Mouse (Mus musculus) adrenal gland, postnatal 4 days (tissue): ENCODE measurements at regions not wholly inside any gene's neighbourhood (a gene's known extent, or its start where the extent isn't known, plus 50 kb on each side); places are given as distances from the start of the nearest gene placed in this dataset.
A peak's percentile ranks its signal among the peaks of the same experiment; 100 is the strongest.

Experiments
- DNase-seq, 2 experiments: peaks; one replicate each; pipeline ENCODE4 v3.0.0; 2021 to 2022; ENCODE audit warnings: low spot score in 2 of 2, mixed read lengths in 2 of 2

DNA sequence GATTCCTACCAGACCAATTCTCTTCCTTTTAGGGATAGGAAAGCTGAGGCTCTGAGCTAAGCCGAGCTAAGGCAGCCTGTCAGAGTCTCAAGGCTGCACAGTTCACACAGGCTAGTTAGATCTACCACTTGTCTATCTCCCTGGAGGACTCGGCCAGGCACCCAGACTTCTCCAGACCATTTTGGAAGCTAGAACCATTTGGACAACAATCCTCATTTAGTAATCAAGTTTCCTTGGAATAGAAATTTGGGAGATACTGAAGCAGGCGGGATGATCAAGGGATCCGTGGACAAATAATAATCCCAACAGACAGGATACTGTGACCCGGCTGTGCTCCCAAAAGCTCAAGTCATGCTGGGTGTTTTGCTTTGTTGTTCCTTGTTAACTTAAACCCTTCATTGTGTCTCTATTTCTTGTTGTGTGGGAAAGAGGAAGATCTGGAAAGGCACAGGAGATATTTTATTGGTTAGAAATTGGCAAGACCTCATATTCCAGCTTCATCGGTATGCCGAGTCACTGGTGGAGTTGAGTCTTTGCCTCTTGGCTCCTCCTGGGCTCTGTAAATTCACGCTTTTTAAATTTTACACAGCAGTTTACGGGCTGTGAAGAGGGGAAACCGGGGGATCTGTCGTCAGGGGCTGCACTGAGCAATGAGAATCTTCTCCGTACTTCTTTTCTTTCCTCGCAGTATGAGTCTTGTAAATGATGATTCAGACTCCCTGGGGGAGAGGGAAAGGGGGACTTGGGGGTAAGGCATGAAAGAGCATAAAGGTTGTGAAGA is 444.2 kb upstream of the Tnp1 start:
- DNase-seq: no peak

DNA sequence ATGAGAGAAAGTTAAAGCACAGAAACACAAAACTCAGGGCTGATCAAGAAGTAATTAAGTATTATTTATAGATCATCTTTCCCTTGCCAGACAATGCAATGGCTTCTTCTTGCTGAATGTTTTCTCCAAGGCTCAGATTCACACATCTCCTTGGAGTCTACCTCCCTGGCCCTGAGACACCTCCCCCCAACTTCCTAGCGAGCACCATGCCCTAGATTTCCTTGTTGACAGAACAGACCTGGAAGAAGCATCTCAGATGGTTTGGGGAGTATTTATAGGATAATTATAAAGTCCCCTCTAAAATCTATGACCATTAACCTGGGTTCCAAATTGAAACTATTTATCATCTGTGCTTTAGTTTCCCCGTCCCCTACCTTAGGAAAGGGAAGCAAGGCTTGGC is 441.6 kb upstream of the Tnp1 start:
- DNase-seq: no peak

GRCm38 (mm10) chr1:73456359-73457062 is 440.8 kb upstream of the Tnp1 start:
- DNase-seq: no peak

GRCm38 (mm10) chr1:73444216-73444890 is 428.6 kb upstream of the Tnp1 start:
- DNase-seq: no peak

- DNase-seq: no peak
Measured at GRCm38 (mm10) chr1:73438385-73438784, 422.7 kb upstream of the Tnp1 start.

- DNase-seq: no peak
Measured at GRCm38 (mm10) chr1:73428101-73428500, 412.4 kb upstream of the Tnp1 start.

DNA sequence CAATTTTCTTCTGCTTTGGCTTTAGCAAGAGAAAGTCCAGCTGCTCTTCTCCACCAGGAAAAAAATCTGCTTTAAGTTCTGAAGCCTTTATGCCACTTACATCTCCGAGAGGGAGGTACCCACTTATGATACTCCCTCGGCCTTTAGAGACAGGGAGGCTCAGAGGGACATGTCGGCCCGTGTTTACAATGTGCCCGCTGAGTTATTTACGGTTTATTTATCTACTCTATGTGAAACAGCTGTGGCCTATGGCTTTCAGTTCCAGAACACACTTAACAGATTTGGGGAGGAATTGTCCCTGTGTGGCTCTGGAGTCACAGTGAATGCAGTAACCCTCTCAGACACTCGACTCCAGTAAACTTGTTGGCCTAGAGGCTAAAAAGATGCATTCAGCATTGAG is 409.3 kb upstream of the Tnp1 start:
- DNase-seq: no peak

- no peak for DNase-seq
Measured at GRCm38 (mm10) chr1:73418196-73418595, 402.5 kb upstream of the Tnp1 start.

GRCm38 (mm10) chr1:73411452-73411851 is 395.7 kb upstream of the Tnp1 start:
- DNase-seq: no peak

DNA sequence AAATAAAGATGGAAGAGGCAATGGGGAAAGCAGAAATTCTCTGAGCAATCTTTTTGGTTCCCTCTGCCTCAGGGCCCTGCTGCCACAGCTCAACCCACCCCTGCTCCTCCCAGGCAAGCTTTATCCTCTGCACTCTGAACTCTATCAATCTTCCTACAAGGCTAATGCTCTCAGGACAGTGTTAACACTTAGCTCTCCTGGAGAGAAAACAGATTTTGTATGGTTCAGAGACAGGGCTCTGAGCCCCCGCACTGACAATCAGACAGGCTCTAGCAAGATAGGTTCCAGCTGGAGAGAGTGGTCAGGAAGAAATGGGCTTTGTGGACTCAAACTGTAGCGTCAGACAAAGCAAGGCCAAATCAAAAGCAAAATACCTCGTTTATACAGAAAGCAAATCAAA is 383.5 kb upstream of the Tnp1 start:
- DNase-seq: no peak

- DNase-seq: no peak
Measured at GRCm38 (mm10) chr1:73395034-73395433, 379.3 kb upstream of the Tnp1 start.

DNA sequence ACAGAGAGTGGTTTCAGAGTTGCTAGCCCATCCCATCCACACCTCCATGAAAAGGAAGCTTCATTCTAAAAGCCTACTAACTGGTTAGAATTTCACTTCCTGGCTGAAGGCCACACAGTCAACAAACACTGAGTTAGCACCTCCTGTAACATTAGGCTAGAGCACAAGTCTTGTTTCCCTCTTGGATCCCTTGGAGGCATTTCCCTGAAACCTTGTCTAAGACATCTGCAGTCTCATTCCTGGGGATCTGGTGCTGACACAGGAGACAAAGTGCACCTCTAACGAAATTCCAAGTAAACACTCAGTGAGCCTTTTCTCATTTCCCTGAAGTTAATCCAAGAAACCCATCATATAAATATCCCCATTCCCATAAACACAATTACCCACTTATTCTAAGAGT is 378.8 kb upstream of the Tnp1 start:
- DNase-seq: no peak

GRCm38 (mm10) chr1:73392077-73392476 is 376.4 kb upstream of the Tnp1 start:
- DNase-seq: no peak

- no peak for DNase-seq
Measured at GRCm38 (mm10) chr1:73389976-73390375, 374.3 kb upstream of the Tnp1 start.

GRCm38 (mm10) chr1:73389174-73389573 is 373.5 kb upstream of the Tnp1 start:
- no peak for DNase-seq

GRCm38 (mm10) chr1:73381578-73381977 is 365.9 kb upstream of the Tnp1 start:
- no peak for DNase-seq

DNA sequence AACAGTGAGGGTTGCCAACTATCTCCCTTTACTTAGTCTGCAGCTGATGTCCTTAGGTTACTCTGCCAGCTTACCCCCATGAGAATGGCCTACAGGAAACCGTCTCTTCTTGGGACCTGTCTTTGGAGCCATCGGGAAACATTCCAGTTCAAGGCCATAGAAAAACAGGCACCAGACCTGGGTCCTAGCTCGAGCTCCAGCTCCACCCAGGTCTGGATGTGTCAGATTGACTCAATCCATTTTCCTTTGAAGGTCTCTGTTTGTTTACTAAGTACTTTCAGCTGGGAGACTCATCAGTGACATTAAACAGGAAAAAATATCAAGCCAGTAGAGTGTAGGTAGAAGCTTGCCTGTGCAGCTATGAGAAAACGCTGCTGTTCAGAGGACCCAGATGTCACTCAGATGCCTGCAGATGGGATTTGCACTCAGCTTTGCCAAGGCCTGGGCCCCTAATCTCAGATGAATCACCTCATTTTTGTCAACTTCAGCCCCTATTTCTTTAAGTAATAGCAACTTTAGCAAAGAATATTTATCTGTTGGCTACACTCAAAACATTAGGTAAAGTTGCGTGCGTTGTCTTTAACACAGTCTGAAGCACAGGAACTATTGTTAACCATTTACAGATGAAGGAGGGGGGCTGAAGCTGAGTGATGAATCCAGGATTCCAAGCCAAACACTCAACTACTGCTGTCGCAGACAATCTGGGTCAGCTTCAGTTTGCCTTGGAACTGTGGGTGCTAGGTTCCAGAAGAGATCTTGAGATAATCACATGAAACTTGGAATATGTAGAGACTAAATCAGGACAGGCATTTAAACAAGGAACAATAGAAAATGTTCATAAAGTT is 359.0 kb upstream of the Tnp1 start:
- no peak for DNase-seq

DNA sequence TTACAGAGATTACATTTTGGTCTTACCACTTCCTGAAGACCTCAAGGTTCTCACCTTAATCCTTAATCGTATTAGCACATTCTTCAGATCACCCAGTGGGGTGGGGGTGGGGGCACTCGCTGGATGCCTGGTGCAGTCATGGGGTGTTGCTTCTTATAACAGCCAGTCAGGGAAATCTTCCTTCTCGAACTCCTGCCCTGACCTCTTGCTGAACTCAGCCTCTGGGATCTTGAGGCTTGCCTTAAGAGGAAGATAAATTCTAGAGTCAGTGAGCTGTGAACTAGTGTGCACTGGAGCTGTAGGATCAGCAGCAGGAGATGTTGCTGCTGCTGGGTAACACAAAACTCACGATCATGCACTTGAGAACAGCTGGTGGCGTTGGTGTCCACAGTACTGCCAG is 352.5 kb upstream of the Tnp1 start:
- DNase-seq: no peak

GRCm38 (mm10) chr1:73365842-73366241 is 350.1 kb upstream of the Tnp1 start:
- DNase-seq: no peak

DNA sequence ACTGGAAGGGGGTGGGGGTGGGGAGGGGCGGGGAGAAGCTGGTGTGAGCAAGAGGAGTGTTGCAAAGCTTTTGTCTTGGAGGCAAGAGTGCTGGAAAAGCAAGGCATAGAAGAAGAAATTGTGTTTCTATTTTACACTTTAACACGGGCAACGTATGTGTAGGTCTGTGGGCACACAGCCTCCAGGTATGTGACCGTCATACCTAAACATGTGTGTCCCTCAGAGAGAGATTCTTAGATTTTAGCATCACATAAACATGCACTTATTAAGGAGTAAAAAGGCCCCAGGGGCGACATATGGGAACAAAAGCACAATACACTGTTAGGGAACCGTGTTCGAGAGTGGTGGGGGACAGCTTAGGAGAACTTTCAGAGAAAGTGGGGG is 348.6 kb upstream of the Tnp1 start:
- DNase-seq: no peak

GRCm38 (mm10) chr1:73363549-73364299 is 348.0 kb upstream of the Tnp1 start:
- DNase-seq: peak in 1 of 2 experiments; percentile 28
